Mouse (Mus musculus) hindbrain, embryonic 13.5 days (tissue): ENCODE data around the gene Agfg1. TPM values are rescaled to one million over a fixed set of nuclear protein-coding genes. Genes with fewer than 3 reads are reported as not detected.
"Not testable (repeated sequence)": the region's sequence is repeated elsewhere in the genome, so short reads cannot be mapped to it uniquely, and the experiment has no call there.

ENCODE experiments used
- ATAC-seq: fragments of 200-750 bp; cut with Nextera tagmentation; 2 replicates; pipeline ENCODE4 v1.8.0; 2017; ENCODE audit warnings: moderate TSS enrichment; ENCODE audit not compliant: low FRiP score
- H3K27ac ChIP-seq: fragments of 300-500 bp; sonication (generic); 2 replicates; pipeline ENCODE4 v1.5.1; 2015; ENCODE audit warnings: inconsistent platforms, mild to moderate bottlenecking, moderate library complexity
- H3K27me3 ChIP-seq: fragments of 300-500 bp; sonication (generic); 2 replicates; pipeline ENCODE4 v1.6.1; 2015; ENCODE audit warnings: mild to moderate bottlenecking, inconsistent platforms
- H3K36me3 ChIP-seq: fragments of 300-500 bp; sonication (generic); 2 replicates; pipeline ENCODE4 v1.6.1; 2015; ENCODE audit warnings: mild to moderate bottlenecking, inconsistent platforms
- H3K4me1 ChIP-seq: fragments of 300-500 bp; sonication (generic); replicated peaks from 2 replicates; pipeline ENCODE4 v1.6.1; 2015; ENCODE audit warnings: inconsistent platforms
- H3K4me2 ChIP-seq: fragments of 300-500 bp; sonication (generic); 2 replicates; pipeline ENCODE4 v1.6.1; 2015; ENCODE audit warnings: inconsistent platforms, mild to moderate bottlenecking, moderate library complexity
- H3K4me3 ChIP-seq: fragments of 300-500 bp; sonication (generic); 2 replicates; pipeline ENCODE4 v1.5.1; 2015; ENCODE audit warnings: mild to moderate bottlenecking, inconsistent platforms
- H3K9ac ChIP-seq: fragments of 300-500 bp; sonication (generic); 2 replicates; pipeline ENCODE4 v1.6.1; 2015; ENCODE audit warnings: mild to moderate bottlenecking, inconsistent platforms
- H3K9me3 ChIP-seq: fragments of 300-500 bp; sonication (generic); 2 replicates; pipeline ENCODE4 v1.6.1; 2016; ENCODE audit warnings: inconsistent platforms
- WGBS: fragments of 180-500 bp; shearing (Covaris S2); methylation state at CpG from one replicate; pipeline ENCODE4 v1.1.7; 2015; 5-methylcytosine and 5-hydroxymethylcytosine counted together
- polyA plus RNA-seq: library from polyadenylated mRNA; unstranded; fragments of >200 nt; fragmentation: Nextera tagmentation; extraction: Ambion mirVana; gene quantifications from 2 replicates; pipeline ENCODE4 v1.2.1, GENCODE M21; 2015

Gene Agfg1
- polyA plus RNA-seq, 1 experiment from 2014 or later: 32.6 TPM

GRCm38 (mm10) chr1:82860391-82860790 is 21.1 kb downstream of the Agfg1 start:
- Histone ChIP-seq H3K4me1 (no peaks in the 10 kb centered on the region), H3K4me3 (no peak overlapping the region), H3K27me3 (no peaks in the 10 kb centered on the region), H3K36me3 (peaks cover 8% of the 10 kb centered on the region), H3K9ac (no peak overlapping the region), H3K9me3 (no peaks in the 10 kb centered on the region), H3K4me2 (no peak overlapping the region), H3K27ac (no peak overlapping the region)
- WGBS: 95% methylated on average over 4 of the region's 4 CpGs
- no peak for ATAC-seq

DNA sequence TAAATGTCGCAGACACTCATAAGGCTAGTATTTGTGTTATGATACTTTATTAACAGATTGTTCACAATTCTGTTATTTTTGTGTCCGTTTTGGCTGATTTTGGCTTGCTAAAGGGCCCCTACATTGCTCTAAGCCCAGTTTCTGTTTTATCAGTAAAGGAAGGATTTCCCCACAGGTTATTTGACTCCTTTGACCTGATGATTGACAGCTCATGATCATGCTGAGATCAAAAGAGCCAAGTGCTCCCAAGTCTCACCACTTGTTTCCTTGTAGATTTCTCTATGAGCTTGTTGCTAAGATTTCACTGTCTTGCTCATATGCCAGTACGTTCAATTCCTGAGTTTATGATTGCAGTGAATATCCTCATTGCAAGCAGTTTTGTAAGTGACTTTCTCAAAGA is 30.9 kb downstream of the Agfg1 start:
- Histone ChIP-seq H3K4me2 (no peak overlapping the region), H3K36me3 (peaks cover 25% of the 10 kb centered on the region), H3K9ac (no peak overlapping the region), H3K4me3 (no peak overlapping the region), H3K27me3 (no peaks in the 10 kb centered on the region), H3K4me1 (peaks cover 6% of the 10 kb centered on the region), H3K9me3 (no peaks in the 10 kb centered on the region), H3K27ac (no peak overlapping the region)
- 87% methylated on average over 3 of the region's 3 CpGs for WGBS
- ATAC-seq: no peak

- peaks cover 38% of the 10 kb centered on the region for H3K36me3 ChIP-seq
- H3K4me1 ChIP-seq: no peaks in the 10 kb centered on the region
- H3K4me2 ChIP-seq: no peak overlapping the region
- 85% methylated on average over 2 of the region's 2 CpGs for WGBS
- no peak for ATAC-seq
- H3K9ac ChIP-seq: no peak overlapping the region
- H3K4me3 ChIP-seq: no peak overlapping the region
- H3K9me3 ChIP-seq: no peaks in the 10 kb centered on the region
- H3K27me3 ChIP-seq: no peaks in the 10 kb centered on the region
- H3K27ac ChIP-seq: no peak overlapping the region
Measured at GRCm38 (mm10) chr1:82879172-82879571, 39.9 kb downstream of the Agfg1 start.

DNA sequence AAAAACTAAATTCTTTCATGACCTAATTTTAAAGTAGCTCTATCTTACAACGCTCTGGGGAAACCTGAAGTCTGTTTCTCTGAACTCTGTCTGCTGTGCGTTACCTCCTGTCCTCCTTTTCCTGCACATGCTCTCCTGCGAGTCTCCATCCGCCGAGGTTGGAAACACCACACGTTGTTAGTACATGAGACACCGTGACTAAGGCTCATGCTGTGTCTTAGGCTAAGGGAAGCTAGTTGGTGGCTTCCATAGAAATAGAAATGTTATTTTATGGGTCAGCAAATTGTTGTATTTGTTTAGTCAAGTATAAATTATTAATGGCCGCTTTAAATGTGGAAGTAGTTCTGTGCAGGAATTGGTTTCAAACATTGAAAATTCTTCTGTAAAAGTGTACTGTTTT is 40.9 kb downstream of the Agfg1 start:
- WGBS: 64% methylated on average over 8 of the region's 8 CpGs
- no peak overlapping the region for H3K27ac ChIP-seq
- H3K4me2 ChIP-seq: no peak overlapping the region
- peaks cover 39% of the 10 kb centered on the region for H3K36me3 ChIP-seq
- no peaks in the 10 kb centered on the region for H3K9me3 ChIP-seq
- H3K27me3 ChIP-seq: no peaks in the 10 kb centered on the region
- no peak overlapping the region for H3K9ac ChIP-seq
- ATAC-seq: no peak
- H3K4me1 ChIP-seq: no peaks in the 10 kb centered on the region
- H3K4me3 ChIP-seq: no peak overlapping the region

DNA sequence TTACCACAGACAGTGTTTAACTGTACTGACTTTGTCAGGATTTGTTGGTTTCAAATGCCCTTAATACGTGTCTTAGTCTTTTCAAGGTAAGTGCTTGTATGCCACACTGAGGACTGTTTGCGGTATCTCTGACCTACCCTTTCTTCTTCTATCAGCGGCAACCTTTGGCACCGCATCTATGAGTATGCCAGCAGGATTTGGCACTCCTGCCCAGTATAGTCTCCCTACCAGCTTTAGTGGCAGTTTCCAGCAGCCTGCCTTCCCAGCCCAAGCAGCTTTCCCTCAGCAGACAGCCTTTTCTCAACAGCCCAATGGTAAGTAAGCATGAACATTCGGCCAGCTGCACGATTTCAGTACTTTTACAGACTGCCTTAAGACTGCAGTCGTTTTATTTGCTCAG is 54.0 kb downstream of the Agfg1 start:
- no peaks in the 10 kb centered on the region for H3K27me3 ChIP-seq
- no peak overlapping the region for H3K9ac ChIP-seq
- no peak for ATAC-seq
- H3K4me1 ChIP-seq: no peaks in the 10 kb centered on the region
- peaks cover 39% of the 10 kb centered on the region for H3K36me3 ChIP-seq
- no peak overlapping the region for H3K4me3 ChIP-seq
- 94% methylated on average over 7 of the region's 7 CpGs for WGBS
- H3K27ac ChIP-seq: no peak overlapping the region
- H3K4me2 ChIP-seq: no peak overlapping the region
- H3K9me3 ChIP-seq: no peaks in the 10 kb centered on the region

DNA sequence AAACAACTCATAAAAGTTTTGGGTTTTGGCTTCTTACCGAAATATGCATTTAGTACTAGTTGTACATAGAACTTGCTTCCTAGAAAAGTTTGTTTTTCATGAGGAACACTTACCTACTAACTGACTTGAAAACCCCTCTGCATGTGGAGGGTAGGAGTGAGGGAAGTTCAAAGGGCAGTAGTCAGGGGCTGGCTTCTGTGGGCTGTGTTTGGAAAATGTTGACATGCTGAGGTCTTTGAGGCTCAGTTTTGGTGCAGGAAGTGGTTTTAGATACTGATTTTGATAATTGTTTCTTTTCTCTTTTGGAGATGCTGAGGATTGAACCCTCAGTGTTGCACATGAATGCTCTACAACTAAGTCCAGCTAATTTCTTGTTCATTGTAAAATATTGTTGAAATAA is 61.3 kb downstream of the Agfg1 start:
- no peak overlapping the region for H3K27ac ChIP-seq
- H3K9ac ChIP-seq: no peak overlapping the region
- no peak for ATAC-seq
- WGBS: 95% methylated on average over 1 of the region's 1 CpGs
- H3K36me3 ChIP-seq: peaks cover 33% of the 10 kb centered on the region
- no peaks in the 10 kb centered on the region for H3K27me3 ChIP-seq
- H3K4me3 ChIP-seq: no peak overlapping the region
- no peak overlapping the region for H3K4me2 ChIP-seq
- no peaks in the 10 kb centered on the region for H3K4me1 ChIP-seq
- no peaks in the 10 kb centered on the region for H3K9me3 ChIP-seq

GRCm38 (mm10) chr1:82901201-82901600 is 61.9 kb downstream of the Agfg1 start:
- Histone ChIP-seq H3K4me2 (no peak overlapping the region), H3K9me3 (no peaks in the 10 kb centered on the region), H3K4me3 (no peak overlapping the region), H3K27ac (no peak overlapping the region), H3K4me1 (no peaks in the 10 kb centered on the region), H3K36me3 (peaks cover 32% of the 10 kb centered on the region), H3K27me3 (no peaks in the 10 kb centered on the region), H3K9ac (no peak overlapping the region)
- ATAC-seq: no peak
- WGBS: 98% methylated on average over 3 of the region's 3 CpGs

DNA sequence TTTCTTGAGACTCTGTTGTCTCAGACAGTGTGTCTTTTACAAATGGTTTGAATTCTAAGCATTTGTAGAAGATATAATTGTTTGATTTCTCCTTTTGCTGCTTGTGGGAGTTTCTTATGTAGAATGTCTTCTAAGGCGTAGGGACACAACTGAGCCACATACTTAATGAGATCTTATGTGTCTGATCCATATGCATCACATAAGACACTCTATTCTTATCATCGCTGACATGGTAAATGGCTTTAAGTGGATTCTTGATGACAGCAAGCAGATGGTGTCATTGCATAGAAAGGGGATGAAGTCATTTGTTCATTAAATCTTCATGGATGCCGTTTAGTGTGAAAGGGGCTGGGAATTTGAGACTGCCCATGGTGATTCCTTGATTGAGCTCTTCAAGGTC is 66.6 kb downstream of the Agfg1 start:
- no peak overlapping the region for H3K4me3 ChIP-seq
- H3K9me3 ChIP-seq: no peaks in the 10 kb centered on the region
- H3K9ac ChIP-seq: no peak overlapping the region
- no peak for ATAC-seq
- peaks cover 19% of the 10 kb centered on the region for H3K36me3 ChIP-seq
- no peak overlapping the region for H3K4me2 ChIP-seq
- H3K27ac ChIP-seq: no peak overlapping the region
- WGBS: 56% methylated on average over 3 of the region's 3 CpGs
- no peaks in the 10 kb centered on the region for H3K4me1 ChIP-seq
- no peaks in the 10 kb centered on the region for H3K27me3 ChIP-seq

GRCm38 (mm10) chr1:82913025-82913424 is 73.7 kb downstream of the Agfg1 start, which contains the start of gene A030005L19Rik:
Gene A030005L19Rik, plus strand, starts transcription at chr1:82913325.
- Histone ChIP-seq H3K4me3 (no peak within 1 kb of the TSS), H3K4me2 (no peak within 1 kb of the TSS), H3K27me3 (no peaks in the 10 kb centered on the region), H3K4me1 (no peaks in the 10 kb centered on the region), H3K9ac (no peak within 1 kb of the TSS), H3K36me3 (no peaks in the 10 kb centered on the region; the same call in 1 of the 2 replicates), H3K27ac (no peak within 1 kb of the TSS), H3K9me3 (no peaks in the 10 kb centered on the region)
- 90% methylated on average over 3 of the region's 3 CpGs for WGBS
- ATAC-seq: no peak

DNA sequence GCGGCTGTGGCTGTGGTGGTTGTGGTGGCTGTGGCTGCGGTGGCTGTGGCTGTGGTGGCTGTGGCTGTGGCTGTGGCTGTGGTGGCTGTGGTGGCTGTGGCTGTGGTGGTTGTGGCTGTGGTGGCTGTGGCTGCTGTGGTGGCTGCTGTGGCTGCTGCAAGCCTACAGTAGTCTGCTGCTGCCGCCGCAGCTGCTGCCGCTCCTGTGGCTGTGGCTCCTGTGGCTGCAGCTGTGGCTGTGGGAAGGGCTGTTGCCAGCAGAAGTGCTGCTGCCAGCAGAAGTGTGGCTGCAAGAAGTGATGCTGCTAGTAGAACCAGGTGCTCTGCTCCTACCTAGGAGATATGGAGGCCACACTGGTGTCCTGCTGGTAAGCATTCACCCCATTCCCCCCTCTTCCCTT is 74.2 kb downstream of the Agfg1 start:
- H3K27ac ChIP-seq, H3K4me2 ChIP-seq, H3K36me3 ChIP-seq, H3K4me3 ChIP-seq, ATAC-seq, H3K9me3 ChIP-seq, H3K9ac ChIP-seq, H3K27me3 ChIP-seq, H3K4me1 ChIP-seq: not testable (repeated sequence)
- WGBS: 98% methylated on average over 5 of the region's 5 CpGs

DNA sequence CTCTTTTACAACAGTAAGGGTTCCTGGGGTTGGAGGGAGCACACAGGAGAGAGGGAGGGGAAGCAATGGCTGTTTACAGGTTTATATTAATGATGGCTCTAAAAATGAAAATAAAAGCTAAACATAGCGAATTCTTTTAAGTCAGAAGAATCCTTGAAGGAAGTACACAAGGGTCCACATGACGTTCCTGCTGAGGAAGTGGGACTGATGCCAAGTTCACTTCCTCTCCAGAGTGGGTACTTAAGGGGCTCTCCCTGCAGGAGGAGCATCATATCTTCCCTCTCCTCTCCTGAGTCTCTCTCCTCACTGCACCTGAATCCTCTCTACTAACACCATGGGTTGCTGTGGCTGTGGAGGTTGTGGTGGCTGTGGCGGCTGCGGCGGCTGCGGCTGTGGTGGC is 85.4 kb downstream of the Agfg1 start, which contains the start of gene A030014E15Rik:
TSS of gene A030014E15Rik (plus strand) at position 268 of the 400 bp plus-strand sequence.
- no peak within 1 kb of the TSS for H3K9ac ChIP-seq
- H3K27ac ChIP-seq: no peak within 1 kb of the TSS
- no peak within 1 kb of the TSS for H3K4me3 ChIP-seq
- H3K9me3 ChIP-seq: no peaks in the 10 kb centered on the region
- 94% methylated on average over 6 of the region's 6 CpGs for WGBS
- no peak within 1 kb of the TSS for H3K4me2 ChIP-seq
- no peaks in the 10 kb centered on the region for H3K27me3 ChIP-seq
- H3K4me1 ChIP-seq: no peaks in the 10 kb centered on the region
- ATAC-seq: no peak
- H3K36me3 ChIP-seq: no peaks in the 10 kb centered on the region

DNA sequence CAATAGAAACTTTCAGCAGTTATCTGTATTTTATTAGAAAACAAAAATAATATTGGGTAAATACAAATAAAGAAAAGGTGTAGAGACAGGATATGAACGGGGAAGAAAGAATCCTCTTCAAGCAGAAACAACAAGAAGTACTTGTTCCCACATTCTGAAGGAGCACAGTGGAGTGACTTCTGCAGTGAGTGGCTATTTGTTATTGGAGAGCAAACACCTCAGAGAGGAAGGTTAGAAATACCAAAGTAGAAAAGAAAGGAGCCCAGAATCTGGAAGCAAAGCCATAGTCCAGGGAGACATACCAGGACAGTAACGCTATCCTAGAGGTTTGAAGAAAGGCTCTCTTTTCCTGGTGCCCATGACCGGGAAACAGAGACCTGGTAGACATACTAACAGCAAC is 91.3 kb downstream of the Agfg1 start:
- not testable (repeated sequence) for H3K9me3 ChIP-seq, H3K36me3 ChIP-seq, H3K4me1 ChIP-seq, H3K4me2 ChIP-seq, H3K27ac ChIP-seq, H3K9ac ChIP-seq, ATAC-seq, H3K27me3 ChIP-seq, H3K4me3 ChIP-seq
- WGBS: 91% methylated on average over 3 of the region's 3 CpGs

GRCm38 (mm10) chr1:82931326-82931725 is 92.0 kb downstream of the Agfg1 start, which contains the start of gene Gm6217:
Gene Gm6217, minus strand, starts transcription at chr1:82931399.
- H3K36me3 ChIP-seq, H3K4me1 ChIP-seq, H3K9me3 ChIP-seq, H3K9ac ChIP-seq, H3K27me3 ChIP-seq, H3K4me2 ChIP-seq, H3K4me3 ChIP-seq, ATAC-seq, H3K27ac ChIP-seq: not testable (repeated sequence)
- WGBS: no CpG with 5 or more reads among the region's 6 CpGs
